Mouse (Mus musculus) neural tube, postnatal 0 days (tissue): ENCODE results near the gene Znrf4. TPM values are rescaled to one million over a fixed set of nuclear protein-coding genes. Genes with fewer than 3 reads are reported as not detected.

Experiments
- polyA plus RNA-seq: library from polyadenylated mRNA; unstranded; fragments of >200 nt; fragmentation: Nextera tagmentation; extraction: Ambion mirVana; gene quantifications from 2 replicates; pipeline ENCODE4 v1.2.1, GENCODE M21; 2015

The Znrf4 gene
- not detected in 2 replicates for polyA plus RNA-seq

GRCm38 (mm10) chr17:56512310-56512709 lies at the start of gene Znrf4:
Gene Znrf4 (minus strand): TSS chr17:56512431.

GRCm38 (mm10) chr17:56554122-56554551 lies 41.9 kb upstream of the Znrf4 start, which contains the start of gene Gm20219:
Gene Gm20219 (minus strand): TSS chr17:56554387.

GRCm38 (mm10) chr17:56476402-56476752 lies 35.9 kb downstream of the Znrf4 start, which contains the start of gene Ptprs:
Gene Ptprs (minus strand): TSS chr17:56476483.

Other genes with a start within 250 kb of the Znrf4 start
- gene Ticam1, start 235.6 kb downstream of the Znrf4 start, polyA plus RNA-seq, result 1.3 and 1.8 TPM in 2 replicates
- 16.5 and 18.8 TPM in 2 replicates for gene Plin3, start 219.6 kb downstream of the Znrf4 start, polyA plus RNA-seq
- gene Arrdc5, start 212.1 kb downstream of the Znrf4 start, polyA plus RNA-seq, result not detected in 2 replicates
- 6.1 and 7.9 TPM in 2 replicates for gene Uhrf1, start 209.1 kb downstream of the Znrf4 start, polyA plus RNA-seq
- 37.5 and 43.7 TPM in 2 replicates for gene Kdm4b, start 186.4 kb downstream of the Znrf4 start, polyA plus RNA-seq
- 159 and 196 TPM in 2 replicates for gene Ptprs, start 35.9 kb downstream of the Znrf4 start, polyA plus RNA-seq
- gene Gm20219, start 42.0 kb upstream of the Znrf4 start, polyA plus RNA-seq, result 0.36 and 0.84 TPM in 2 replicates
- 42.3 and 55.9 TPM in 2 replicates for gene Safb2, start 72.2 kb upstream of the Znrf4 start, polyA plus RNA-seq
- gene Safb, start 72.4 kb upstream of the Znrf4 start, polyA plus RNA-seq, result 71.8 and 80.4 TPM in 2 replicates
- gene 2410015M20Rik, start 97.3 kb upstream of the Znrf4 start, polyA plus RNA-seq, result 234 and 256 TPM in 2 replicates
- 1,131 and 1,363 TPM in 2 replicates for gene Rpl36, start 101.0 kb upstream of the Znrf4 start, polyA plus RNA-seq
- 42.0 and 44.9 TPM in 2 replicates for gene Lonp1, start 114.5 kb upstream of the Znrf4 start, polyA plus RNA-seq
- 0.87 and 0.97 TPM in 2 replicates for gene Catsperd, start 115.7 kb upstream of the Znrf4 start, polyA plus RNA-seq
- 71.4 and 81.5 TPM in 2 replicates for gene Ranbp3, start 160.9 kb upstream of the Znrf4 start, polyA plus RNA-seq
- 830 and 877 TPM in 2 replicates for gene Ndufa11, start 205.3 kb upstream of the Znrf4 start, polyA plus RNA-seq
- gene Vmac, start 205.6 kb upstream of the Znrf4 start, polyA plus RNA-seq, result 13.2 and 19.0 TPM in 2 replicates
- gene Nrtn, start 245.1 kb upstream of the Znrf4 start, polyA plus RNA-seq, result 6.2 and 7.9 TPM in 2 replicates